Mouse (Mus musculus) kidney, embryonic 14.5 days (tissue): ENCODE measurements around the gene Tpd52l2. TPM values are rescaled to one million over a fixed set of nuclear protein-coding genes. Genes with fewer than 3 reads are reported as not detected.

Experiments used
- ATAC-seq: fragments of 200-750 bp; cut with Nextera tagmentation; 2 replicates; pipeline ENCODE4 v1.8.0; 2017; ENCODE audit warnings: moderate number of reproducible peaks, mild to moderate bottlenecking, moderate TSS enrichment, moderate library complexity; ENCODE audit not compliant: low FRiP score, low TSS enrichment
- H3K27ac ChIP-seq: fragments of 300-500 bp; sonication (generic); 2 replicates; pipeline ENCODE4 v1.5.1; 2014; ENCODE audit warnings: low read depth, mild to moderate bottlenecking, low read length, moderate library complexity, mixed read lengths
- H3K27me3 ChIP-seq: fragments of 300-500 bp; sonication (generic); 2 replicates; pipeline ENCODE4 v1.6.1; 2014; ENCODE audit warnings: mild to moderate bottlenecking, low read length; ENCODE audit not compliant: control insufficient read depth, insufficient read depth
- H3K36me3 ChIP-seq: fragments of 300-500 bp; sonication (generic); 2 replicates; pipeline ENCODE4 v1.6.1; 2014; ENCODE audit warnings: low read length, mixed read lengths; ENCODE audit not compliant: control insufficient read depth, insufficient read depth
- H3K4me1 ChIP-seq: fragments of 300-500 bp; sonication (generic); 2 replicates; pipeline ENCODE4 v1.6.1; 2014; ENCODE audit warnings: low read length, mixed read lengths; ENCODE audit not compliant: control insufficient read depth, insufficient read depth
- H3K4me2 ChIP-seq: fragments of 300-500 bp; sonication (generic); replicated peaks from 2 replicates; pipeline ENCODE4 v1.6.1; 2014; ENCODE audit warnings: low read depth, mild to moderate bottlenecking, low read length
- H3K4me3 ChIP-seq: fragments of 300-500 bp; sonication (generic); 2 replicates; pipeline ENCODE4 v1.5.1; 2014; ENCODE audit warnings: mild to moderate bottlenecking, low read length
- H3K9ac ChIP-seq: fragments of 300-500 bp; sonication (generic); 2 replicates; pipeline ENCODE4 v1.6.1; 2014; ENCODE audit warnings: low read depth, mild to moderate bottlenecking, low read length, moderate library complexity
- H3K9me3 ChIP-seq: fragments of 300-500 bp; sonication (generic); 2 replicates; pipeline ENCODE4 v1.6.1; 2016; ENCODE audit warnings: low read length; ENCODE audit not compliant: control insufficient read depth
- WGBS: fragments of 180-500 bp; shearing (Covaris S2); extraction: QIAGEN DNeasy Blood & Tissue Kit; methylation state at CpG from one replicate; pipeline ENCODE4 v1.1.7; 2014; 5-methylcytosine and 5-hydroxymethylcytosine counted together
- polyA plus RNA-seq: library from polyadenylated mRNA; unstranded; fragments of >200 nt; fragmentation: Nextera tagmentation; extraction: Ambion mirVana; gene quantifications from 2 replicates; pipeline ENCODE4 v1.2.1, GENCODE M21; 2014

Gene Tpd52l2
- 175 and 184 TPM in 2 replicates for polyA plus RNA-seq

DNA sequence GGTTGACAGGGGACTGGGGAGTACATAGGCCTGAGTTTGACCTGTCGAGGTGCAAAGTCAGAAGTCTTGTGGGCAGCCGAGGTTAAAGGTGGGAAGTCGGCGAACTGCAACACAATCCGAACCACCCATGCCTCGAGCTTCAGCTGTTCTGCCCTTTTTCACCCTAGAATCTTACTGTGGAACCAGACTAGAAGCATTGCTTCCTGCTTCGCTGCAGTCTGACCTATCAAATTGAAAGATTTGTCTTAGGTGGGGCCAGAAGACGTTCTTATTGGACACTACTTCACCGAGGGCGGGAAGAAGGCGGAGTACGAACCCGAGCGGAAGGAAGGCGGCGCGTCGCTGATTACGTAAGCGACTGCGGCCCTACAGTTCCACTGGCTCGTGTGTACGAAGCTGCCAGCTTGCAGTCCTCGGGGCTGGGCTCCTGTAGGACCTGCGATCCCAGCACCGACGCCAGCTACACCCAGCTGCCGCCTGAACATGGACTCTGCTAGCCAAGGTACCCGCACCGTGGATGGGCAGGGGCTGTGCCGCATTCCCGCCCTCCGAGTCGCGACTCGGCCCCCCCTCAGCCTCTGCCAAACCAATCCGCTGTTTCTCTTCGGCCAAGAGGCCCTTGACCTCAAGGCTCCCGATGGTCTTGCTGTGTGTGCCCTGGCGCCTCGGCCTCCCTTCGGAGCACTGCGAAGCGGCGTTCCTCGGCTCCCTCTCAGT, at the start of gene Tpd52l2:
Gene Tpd52l2 (plus strand): TSS at position 312 of the 717 bp plus-strand sequence.
- H3K36me3 ChIP-seq, result peaks cover 27% of the 10 kb centered on the region
- peak within 1 kb of the TSS; percentile 93 for H3K27ac ChIP-seq
- H3K9me3 ChIP-seq, result no peaks in the 10 kb centered on the region
- peak within 1 kb of the TSS; percentile 90 for H3K9ac ChIP-seq
- WGBS, result under 1% methylated on average over 46 of the region's 46 CpGs
- no peaks in the 10 kb centered on the region for H3K27me3 ChIP-seq
- peak within 1 kb of the TSS; percentile 77 for H3K4me2 ChIP-seq
- peak; percentile 97 for ATAC-seq
- H3K4me1 ChIP-seq, result 0 out of 2 replicates have a peak, but pooled peaks cover 2% of the 10 kb centered on the region
- H3K4me3 ChIP-seq, result peak within 1 kb of the TSS; percentile 90

DNA sequence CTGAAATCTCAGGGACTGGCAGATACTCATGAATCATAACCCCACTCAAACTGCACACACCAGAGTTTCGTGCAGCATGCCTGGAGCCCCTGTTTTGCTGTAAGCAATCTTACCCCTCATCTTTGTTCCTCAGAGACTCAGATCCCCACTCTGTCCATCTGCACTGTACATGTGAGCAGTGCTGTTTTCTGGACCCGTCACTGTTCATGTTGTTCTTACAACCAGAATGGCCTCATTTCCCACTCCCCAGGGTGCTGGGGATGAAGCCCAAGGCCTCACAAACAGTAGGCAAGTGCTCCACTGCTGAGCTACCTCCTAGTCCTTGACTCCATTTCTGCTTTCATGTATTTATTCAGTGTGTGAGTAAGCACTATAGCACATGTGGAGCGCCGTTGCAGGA, 44.8 kb upstream of the Tpd52l2 start:
- no peak overlapping the region for H3K27ac ChIP-seq
- no peaks in the 10 kb centered on the region for H3K9me3 ChIP-seq
- H3K27me3 ChIP-seq, result no peaks in the 10 kb centered on the region
- 70% methylated on average over 4 of the region's 4 CpGs for WGBS
- ATAC-seq, result no peak
- H3K4me1 ChIP-seq, result no peaks in the 10 kb centered on the region
- no peaks in the 10 kb centered on the region for H3K36me3 ChIP-seq
- H3K9ac ChIP-seq, result no peak overlapping the region
- no peak overlapping the region for H3K4me3 ChIP-seq
- no peak overlapping the region for H3K4me2 ChIP-seq

DNA sequence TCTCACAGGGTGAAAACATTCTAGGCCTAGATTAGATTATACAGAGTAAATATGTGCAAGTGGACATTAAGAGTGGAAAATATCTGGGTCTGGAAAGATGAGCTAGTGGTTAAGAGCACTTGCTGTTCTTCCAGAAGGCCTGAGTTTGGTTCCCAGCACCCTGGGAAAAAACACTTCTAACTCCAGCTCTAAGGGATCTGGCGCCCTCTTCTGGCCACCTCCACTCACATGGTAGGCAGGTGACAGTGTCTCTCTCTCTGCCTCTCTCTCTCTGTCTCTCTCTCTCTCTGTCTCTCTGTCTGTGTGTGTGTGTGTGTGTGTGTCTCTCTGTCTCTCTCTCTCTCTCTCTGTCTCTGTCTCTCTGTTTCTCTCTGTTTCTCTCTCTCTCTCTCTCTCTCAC, 43.7 kb upstream of the Tpd52l2 start:
- no peaks in the 10 kb centered on the region for H3K36me3 ChIP-seq
- H3K4me2 ChIP-seq, result no peak overlapping the region
- no peaks in the 10 kb centered on the region for H3K4me1 ChIP-seq
- ATAC-seq, result no peak
- 54% methylated on average over 1 of the region's 1 CpGs for WGBS
- H3K4me3 ChIP-seq, result no peak overlapping the region
- no peaks in the 10 kb centered on the region for H3K9me3 ChIP-seq
- no peak overlapping the region for H3K9ac ChIP-seq
- no peak overlapping the region for H3K27ac ChIP-seq
- H3K27me3 ChIP-seq, result no peaks in the 10 kb centered on the region

DNA sequence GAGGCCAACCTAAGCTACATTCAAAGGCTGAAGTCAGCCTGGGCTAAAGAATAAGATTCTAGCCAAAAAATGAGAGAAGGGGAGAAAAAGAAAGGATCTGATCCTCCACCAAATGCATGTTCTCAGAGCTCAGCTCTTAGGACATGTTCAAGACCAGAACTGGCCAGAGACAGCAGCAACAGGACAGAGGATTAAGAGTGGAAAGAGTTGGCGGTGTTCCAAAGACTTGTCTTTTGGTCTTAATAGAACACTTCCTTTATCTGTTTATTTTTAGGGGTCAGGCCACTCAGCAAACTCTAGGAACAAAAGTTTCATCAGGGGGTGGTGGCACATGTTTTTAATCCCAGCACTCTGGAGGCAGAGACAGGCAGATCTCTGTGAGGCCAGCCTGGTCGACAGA, 41.0 kb upstream of the Tpd52l2 start:
- no peak for ATAC-seq
- no peak overlapping the region for H3K4me2 ChIP-seq
- H3K27me3 ChIP-seq, result no peaks in the 10 kb centered on the region
- H3K36me3 ChIP-seq, result no peaks in the 10 kb centered on the region
- no peaks in the 10 kb centered on the region for H3K9me3 ChIP-seq
- H3K27ac ChIP-seq, result no peak overlapping the region
- H3K4me1 ChIP-seq, result peaks cover 6% of the 10 kb centered on the region
- H3K9ac ChIP-seq, result no peak overlapping the region
- 75% methylated on average over 2 of the region's 2 CpGs for WGBS
- H3K4me3 ChIP-seq, result no peak overlapping the region

DNA sequence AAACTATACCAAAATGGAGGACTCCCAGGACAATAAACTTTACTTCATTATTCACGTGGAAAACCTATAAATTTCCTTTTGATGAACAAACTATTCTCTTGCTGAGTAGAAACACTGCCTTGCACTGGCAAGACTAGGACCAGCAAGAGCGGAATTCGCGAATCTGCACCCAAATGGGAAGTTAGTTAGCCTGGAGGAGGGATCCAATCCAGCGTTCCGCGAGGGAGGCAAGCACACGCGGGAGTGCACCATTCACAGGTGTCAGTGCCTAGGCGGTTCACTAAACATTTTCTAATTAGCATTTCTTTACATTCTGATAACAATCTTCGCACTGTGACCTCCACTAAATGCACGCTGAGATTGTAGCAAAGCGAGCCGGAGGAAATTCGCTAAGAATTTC, 39.1 kb upstream of the Tpd52l2 start:
- Histone ChIP-seq H3K27me3 (no peaks in the 10 kb centered on the region), H3K4me3 (peak overlapping the region; percentile 99), H3K9me3 (no peaks in the 10 kb centered on the region), H3K9ac (peak overlapping the region; percentile 94; the same call in 1 of the 2 replicates), H3K4me1 (peaks cover 13% of the 10 kb centered on the region), H3K4me2 (peak overlapping the region; percentile 96), H3K27ac (no peak overlapping the region), H3K36me3 (no peaks in the 10 kb centered on the region)
- WGBS, result 1% methylated on average over 15 of the region's 15 CpGs
- no peak for ATAC-seq

DNA sequence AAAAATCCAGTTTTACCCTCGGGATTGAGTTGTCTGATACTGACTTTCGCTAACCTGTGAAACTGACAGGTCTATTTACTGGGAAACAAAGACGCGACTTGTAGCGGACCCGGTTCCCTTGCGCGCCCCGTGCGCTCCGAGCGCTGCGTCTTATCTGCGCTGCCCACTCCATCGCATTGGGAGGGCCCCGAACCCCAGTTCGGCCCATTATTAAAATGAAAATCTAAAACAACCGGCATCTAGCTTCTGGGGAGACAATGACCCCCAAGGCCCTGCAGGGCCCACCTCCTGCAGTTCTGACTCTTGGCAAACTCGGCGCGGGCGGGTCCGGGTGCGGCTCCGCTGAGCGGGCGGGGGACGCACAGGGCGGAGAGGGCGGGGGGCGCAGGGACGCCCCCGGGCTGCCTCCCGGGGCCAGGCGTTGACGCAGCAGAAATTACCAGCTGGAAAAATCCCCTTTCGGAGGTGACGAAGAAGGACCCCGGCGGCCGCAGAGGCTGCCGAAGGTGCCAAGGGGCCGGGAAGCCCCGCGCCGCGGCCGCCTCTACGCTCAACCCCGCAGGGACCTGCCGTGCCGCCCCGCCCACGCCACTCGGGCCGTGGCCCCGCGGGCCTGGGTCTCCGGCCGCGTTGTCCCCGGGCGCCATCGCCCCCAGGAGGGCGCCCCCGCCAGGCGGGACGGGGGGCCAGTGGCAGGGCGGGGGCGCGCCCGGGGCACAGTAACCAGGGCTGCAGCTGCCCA, 38.4 kb upstream of the Tpd52l2 start:
- H3K27ac ChIP-seq, result peak overlapping the region; percentile 78
- H3K4me2 ChIP-seq, result peak overlapping the region; percentile 96
- H3K27me3 ChIP-seq, result no peaks in the 10 kb centered on the region
- H3K9me3 ChIP-seq, result no peaks in the 10 kb centered on the region
- H3K4me1 ChIP-seq, result peaks cover 20% of the 10 kb centered on the region
- under 1% methylated on average over 61 of the region's 72 CpGs for WGBS
- H3K36me3 ChIP-seq, result no peaks in the 10 kb centered on the region
- peak overlapping the region; percentile 99 for H3K4me3 ChIP-seq
- H3K9ac ChIP-seq, result peak overlapping the region; percentile 94
- ATAC-seq, result no peak

DNA sequence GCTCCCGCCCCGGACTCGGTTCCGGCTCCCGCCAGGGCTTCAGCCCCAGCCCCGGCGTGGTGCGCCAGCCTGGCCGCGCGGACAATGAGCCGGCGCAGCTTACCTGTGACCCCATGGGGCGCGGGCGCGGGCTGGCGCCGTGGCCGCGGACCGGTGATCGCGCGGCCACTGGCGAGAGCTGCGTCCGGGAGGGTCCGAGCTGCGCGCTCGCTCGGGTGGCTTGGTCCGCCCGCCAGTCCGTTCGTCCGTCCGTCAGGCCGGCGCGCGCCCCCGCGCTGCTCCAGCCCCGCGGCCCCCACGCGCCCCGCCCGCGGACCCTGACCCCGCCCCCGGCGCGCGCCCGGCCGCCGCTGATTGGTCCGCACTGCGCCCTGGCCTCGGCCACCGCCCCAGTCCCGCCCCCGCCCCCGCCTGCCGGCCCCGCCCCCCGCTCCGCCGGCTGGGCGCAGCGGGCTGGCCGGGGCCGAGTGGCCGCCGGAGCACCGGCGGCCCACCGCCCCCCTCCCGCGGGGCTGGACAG, 37.7 kb upstream of the Tpd52l2 start, which contains the start of gene Zbtb46:
Gene Zbtb46 (minus strand): TSS at position 274 of the 520 bp plus-strand sequence.
- H3K4me1 ChIP-seq, result peaks cover 20% of the 10 kb centered on the region
- H3K36me3 ChIP-seq, result no peaks in the 10 kb centered on the region
- H3K4me2 ChIP-seq, result peak within 1 kb of the TSS; percentile 96
- H3K9ac ChIP-seq, result peak within 1 kb of the TSS; percentile 94
- H3K4me3 ChIP-seq, result peak within 1 kb of the TSS; percentile 99
- ATAC-seq, result peak; percentile 90
- 0% methylated on average over 31 of the region's 83 CpGs for WGBS
- H3K27me3 ChIP-seq, result no peaks in the 10 kb centered on the region
- H3K27ac ChIP-seq, result peak within 1 kb of the TSS; percentile 95
- H3K9me3 ChIP-seq, result no peaks in the 10 kb centered on the region

DNA sequence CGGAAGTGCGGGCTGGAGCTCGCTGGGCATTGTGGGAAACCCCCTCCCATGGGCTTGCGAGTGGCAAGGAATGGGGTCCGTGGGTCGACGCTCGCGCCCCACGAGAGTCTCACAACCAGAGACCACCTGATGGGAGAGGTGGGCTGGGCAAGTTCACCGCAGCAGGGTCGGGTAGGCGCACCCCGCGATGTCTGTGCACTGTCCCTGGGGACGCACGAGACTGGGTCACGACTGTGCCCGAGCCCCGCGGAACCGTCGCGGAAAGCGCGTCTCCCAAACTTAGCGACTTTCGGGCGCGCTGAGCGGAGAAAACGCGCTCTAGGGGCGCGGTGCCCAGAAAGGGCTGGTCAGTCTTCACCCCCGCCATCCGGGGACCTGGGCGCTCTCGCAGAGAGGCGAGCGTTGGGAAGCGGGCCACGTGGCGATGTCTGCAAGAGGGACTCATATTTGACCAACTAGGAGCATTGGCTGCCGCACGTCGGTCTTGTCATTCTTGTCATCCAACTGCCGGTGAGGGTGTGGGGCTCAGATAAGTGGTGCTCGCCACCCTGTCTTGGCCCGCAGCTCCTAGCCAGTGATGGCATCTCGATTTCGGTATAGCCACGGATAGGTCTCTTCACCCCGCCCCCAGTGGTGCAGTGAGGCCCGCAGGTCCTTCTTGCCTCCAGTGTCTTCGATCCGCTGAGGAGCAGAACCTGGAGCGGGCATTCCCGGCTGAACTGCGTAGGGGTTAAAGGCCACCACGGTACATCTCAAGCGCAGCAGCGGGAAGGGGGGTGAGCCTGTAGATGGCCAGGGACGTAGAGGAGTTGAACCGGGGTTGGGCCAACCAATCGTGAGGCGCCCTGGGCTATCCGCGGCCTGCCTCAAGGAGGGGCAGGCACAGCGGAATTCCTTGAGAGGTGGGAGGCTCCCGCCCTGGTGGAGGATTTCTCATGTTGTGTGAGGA, 37.0 kb upstream of the Tpd52l2 start:
- WGBS, result under 1% methylated on average over 65 of the region's 71 CpGs
- H3K4me1 ChIP-seq, result peaks cover 20% of the 10 kb centered on the region
- H3K36me3 ChIP-seq, result no peaks in the 10 kb centered on the region
- ATAC-seq, result peak; percentile 81
- no peaks in the 10 kb centered on the region for H3K9me3 ChIP-seq
- H3K9ac ChIP-seq, result peak overlapping the region; percentile 94
- peak overlapping the region; percentile 95 for H3K27ac ChIP-seq
- peak overlapping the region; percentile 96 for H3K4me2 ChIP-seq
- peak overlapping the region; percentile 99 for H3K4me3 ChIP-seq
- no peaks in the 10 kb centered on the region for H3K27me3 ChIP-seq
